Mouse (Mus musculus): ENCODE measurements around the gene Ube3b. TPM values are rescaled to one million over a fixed set of nuclear protein-coding genes. Genes with fewer than 3 reads are reported as not detected.

Ube3b gene
- total RNA-seq, 2 experiments from 2014 or later = 74.7 to 88.0 TPM

DNA sequence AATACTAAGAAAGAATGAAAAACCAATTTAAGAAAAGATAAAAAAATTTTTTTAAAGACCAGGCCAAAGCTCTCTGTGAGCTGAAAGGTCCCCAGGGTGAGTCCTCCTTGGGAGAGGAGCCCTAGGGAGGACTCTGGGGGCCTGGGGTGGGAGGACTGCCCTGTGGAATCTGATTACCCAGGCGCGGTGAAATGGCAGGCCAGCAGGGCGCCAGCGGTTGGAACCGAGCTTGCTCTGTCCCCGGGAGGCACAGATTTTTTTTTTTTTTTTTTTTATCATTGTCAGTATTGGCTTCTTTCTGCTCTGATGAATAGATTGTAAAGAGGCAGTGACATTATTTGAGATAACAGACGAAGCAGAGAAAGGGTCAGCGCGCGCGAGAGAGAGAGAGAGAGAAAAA is 86.6 kb downstream of the Ube3b start:
- DNase-seq (ENCODE audit: low spot score in 2 of 2) = no peak
- intact Hi-C loops (cut with DNase I) = no loop called here

DNA sequence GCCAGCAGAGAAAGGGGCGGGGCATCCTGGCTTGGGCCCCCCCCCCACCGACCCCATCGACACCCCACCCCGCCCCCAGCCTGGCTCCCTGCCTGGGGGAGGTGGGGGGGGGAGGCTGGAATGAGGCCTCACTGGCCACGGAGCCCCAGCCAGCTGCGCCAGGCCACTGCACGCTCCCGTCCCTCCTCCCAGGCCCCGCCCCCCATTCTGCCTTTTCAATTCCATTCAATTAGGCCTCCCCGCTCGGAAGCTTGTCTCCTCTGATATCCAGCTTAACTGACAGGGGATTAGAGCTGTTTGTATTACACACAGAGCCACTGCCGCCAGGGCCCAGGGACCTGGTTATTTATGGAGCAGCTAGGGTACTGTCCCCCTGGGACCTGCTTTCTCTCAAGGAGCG is 87.0 kb downstream of the Ube3b start:
- intact Hi-C loops (cut with DNase I) = no loop called here

GRCm38 (mm10) chr5:114468007-114468406 is 87.6 kb downstream of the Ube3b start:
- intact Hi-C loops (cut with DNase I) = no loop called here
- DNase-seq (ENCODE audit: low spot score in 2 of 2) = no peak

More for the DNA sequence above, 87.0 kb downstream of the Ube3b start:
- peak in 1 of 2 experiments; percentile 40 for DNase-seq (ENCODE audit: low spot score in 2 of 2)

- intact Hi-C loops (cut with DNase I) = no loop called here
- DNase-seq (ENCODE audit: low spot score in 2 of 2) = no peak
These were observed 90.0 kb downstream of the Ube3b start for GRCm38 (mm10) chr5:114470359-114470758.

Small RNA genes within 50 kb of the gene (microRNA-seq; reads per million reads assigned to microRNA genes)
- 0.25 to 0.34 reads per million in 2 experiments for gene Mir7027

Other genes starting within 250 kb of the Ube3b start
- gene Acacb, start 234.1 kb upstream of the Ube3b start, total RNA-seq (2021) = 1 to 10 TPM; 4.0 to 4.7 TPM
- not detected for gene Foxn4, start 106.8 kb upstream of the Ube3b start, total RNA-seq (2021)
- gene Myo1h, start 91.4 kb upstream of the Ube3b start, total RNA-seq (2021) = 1 to 10 TPM; 1.8 to 3.3 TPM
- 10 to 100 TPM; 47.6 to 53.0 TPM for gene Kctd10, start 99 bp upstream of the Ube3b start, total RNA-seq (2021)
- 10 to 100 TPM; 19.2 to 20.3 TPM for gene Mmab, start 63.5 kb downstream of the Ube3b start, total RNA-seq (2021)
- 10 to 100 TPM; 28.0 to 29.0 TPM for gene Mvk, start 63.7 kb downstream of the Ube3b start, total RNA-seq (2021)
- 10 to 100 TPM in 1 of 2 experiments, 1 to 10 TPM in 1; 6.8 to 12.8 TPM for gene Fam222a, start 187.4 kb downstream of the Ube3b start, total RNA-seq (2021)